Mouse (Mus musculus): ENCODE measurements at regions not wholly inside any gene's neighbourhood (a gene's known extent, or its start where the extent isn't known, plus 50 kb on each side); places are given as distances from the start of the nearest gene placed in this dataset.

DNA sequence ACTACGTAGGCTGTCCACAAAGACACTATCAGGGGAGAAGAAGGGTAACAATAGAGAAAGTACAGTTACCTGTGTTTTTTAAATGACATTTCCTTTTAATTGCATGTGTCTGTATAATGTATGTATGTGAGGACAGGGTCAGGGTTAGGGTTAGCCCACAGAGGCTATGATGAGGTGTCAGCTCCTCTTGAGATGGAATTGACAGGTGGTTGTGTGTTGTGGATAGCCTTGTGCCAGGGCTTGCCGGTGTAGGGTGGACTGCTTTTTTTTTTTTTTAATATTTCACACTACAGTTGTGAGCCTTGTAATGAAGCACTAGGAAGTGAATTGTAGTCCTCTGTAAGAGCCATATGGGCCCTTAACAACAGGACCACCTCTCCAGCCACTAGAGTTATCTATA is 105.7 kb upstream of the Ankrd1 start:
- Histone ChIP-seq H3K4me3 (no peak overlapping the region), H3K4me2 (ENCODE audit: low read depth) (no peak overlapping the region), H3K27me3 (ENCODE audit: control insufficient read depth, insufficient read depth, insufficient read length) (no peaks in the 10 kb centered on the region), H3K36me3 (ENCODE audit: control insufficient read depth, insufficient read depth) (no peaks in the 10 kb centered on the region), H3K79me2 (ENCODE audit: control insufficient read depth, insufficient read depth) (no peaks in the 10 kb centered on the region), H3ac (ENCODE audit: control insufficient read depth, insufficient read length) (no peak overlapping the region)
- TF ChIP-seq TCF12 (IDR thresholded peaks at IDR 0.05; ENCODE audit: insufficient read depth, poor library complexity, severe bottlenecking) (no peak), MYOD1 (IDR thresholded peaks at IDR 0.05; ENCODE audit: control insufficient read depth in 1 of 3, insufficient read length in 2 of 3, low read depth in 2 of 3) (peak; percentile 10 to 85 (median 84))

DNA sequence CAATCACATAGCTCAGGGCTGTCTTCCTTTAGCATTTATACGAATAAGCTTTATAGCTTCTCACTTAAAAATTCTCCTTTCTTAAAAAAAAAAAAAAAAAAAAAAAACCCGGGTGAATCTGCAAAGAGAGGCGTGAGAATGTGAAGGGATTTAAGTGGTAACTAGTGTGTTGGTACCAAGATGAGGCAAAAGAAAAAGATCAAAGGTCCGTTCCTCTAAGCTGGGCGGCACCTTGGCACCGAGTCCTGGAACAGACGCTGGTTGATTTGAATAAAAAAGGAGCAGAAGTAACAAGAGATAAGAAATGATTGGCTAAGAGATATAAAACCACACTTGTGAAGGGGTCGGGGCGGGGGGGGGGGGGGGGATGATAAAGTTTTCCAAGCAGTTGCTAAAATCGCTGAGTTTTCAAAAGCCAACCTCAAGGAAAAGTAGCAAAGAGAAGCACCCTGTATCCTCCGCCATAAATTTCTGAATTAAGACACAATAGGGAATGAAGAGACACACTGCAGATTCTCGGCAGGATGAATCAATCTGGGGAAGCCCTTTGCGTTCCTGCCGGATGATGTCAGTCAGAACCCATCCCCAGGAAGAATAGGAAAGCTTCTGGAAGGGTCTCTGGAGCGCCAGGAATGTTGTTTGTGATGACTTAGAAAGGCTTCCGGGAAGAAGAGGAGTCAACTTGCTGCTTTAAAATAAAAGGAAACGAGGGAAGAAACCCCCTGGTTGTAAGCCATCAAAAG is 107.7 kb upstream of the Ankrd1 start:
- no peak overlapping the region for H3ac ChIP-seq (ENCODE audit: control insufficient read depth, insufficient read length)
- H3K4me2 ChIP-seq (ENCODE audit: low read depth) = no peak overlapping the region
- no peaks in the 10 kb centered on the region for H3K27me3 ChIP-seq (ENCODE audit: control insufficient read depth, insufficient read depth, insufficient read length)
- no peaks in the 10 kb centered on the region for H3K79me2 ChIP-seq (ENCODE audit: control insufficient read depth, insufficient read depth)
- H3K4me3 ChIP-seq = no peak overlapping the region
- TF ChIP-seq REST (IDR thresholded peaks at IDR 0.05; ENCODE audit: insufficient read depth, insufficient read length) = no peak
- TF ChIP-seq POLR2A (IDR thresholded peaks at IDR 0.05; ENCODE audit: insufficient read length, low read depth) = no peak
- no peak for TF ChIP-seq E2F4 (IDR thresholded peaks at IDR 0.05; ENCODE audit: insufficient read depth)
- TF ChIP-seq MAX (IDR thresholded peaks at IDR 0.05; ENCODE audit: low read depth) = no peak
- TF ChIP-seq POLR2AphosphoS2 (IDR thresholded peaks at IDR 0.05; ENCODE audit: insufficient read length, low read depth) = no peak
- TF ChIP-seq TCF12 (IDR thresholded peaks at IDR 0.05; ENCODE audit: insufficient read depth, poor library complexity, severe bottlenecking) = no peak
- TF ChIP-seq SRF (IDR thresholded peaks at IDR 0.05; ENCODE audit: control insufficient read depth, insufficient read length, low read depth) = no peak
- no peak for TF ChIP-seq TCF3 (IDR thresholded peaks at IDR 0.05; ENCODE audit: insufficient read length, low read depth)
- TF ChIP-seq MYOD1 (IDR thresholded peaks at IDR 0.05; ENCODE audit: control insufficient read depth in 1 of 3, insufficient read length in 2 of 3, low read depth in 2 of 3) = no peak
- TF ChIP-seq CEBPB (IDR thresholded peaks at IDR 0.05; ENCODE audit: insufficient read depth, poor library complexity, severe bottlenecking) = no peak
- no peak for TF ChIP-seq MYOG (IDR thresholded peaks at IDR 0.05; ENCODE audit: control insufficient read depth in 1 of 3, insufficient read depth in 1 of 3, insufficient read length in 2 of 3, low read depth in 2 of 3)
- no peak for TF ChIP-seq USF1 (IDR thresholded peaks at IDR 0.05; ENCODE audit: low read depth)
- no peaks in the 10 kb centered on the region for H3K36me3 ChIP-seq (ENCODE audit: control insufficient read depth, insufficient read depth)

DNA sequence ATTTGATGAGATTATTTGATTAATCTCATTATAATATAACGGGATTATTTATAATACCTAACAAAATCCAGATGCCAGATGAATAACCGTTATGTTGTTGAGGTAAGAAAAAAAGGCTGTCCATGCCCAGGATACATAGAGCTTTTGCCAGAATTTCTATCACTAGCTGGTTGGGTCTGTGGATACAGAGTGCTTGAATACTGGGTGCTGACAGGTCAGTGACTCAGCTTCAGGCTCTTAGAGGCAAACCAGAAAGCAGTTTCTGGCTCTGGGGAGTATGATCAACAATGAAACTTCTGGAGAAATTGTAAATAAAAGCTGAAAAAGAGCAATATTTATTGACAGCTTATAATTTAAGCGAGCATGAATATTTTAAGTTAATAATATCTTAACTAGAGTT is 109.4 kb upstream of the Ankrd1 start:
- Histone ChIP-seq H3K4me2 (ENCODE audit: low read depth) (no peak overlapping the region), H3K79me2 (ENCODE audit: control insufficient read depth, insufficient read depth) (no peaks in the 10 kb centered on the region), H3K27me3 (ENCODE audit: control insufficient read depth, insufficient read depth, insufficient read length) (no peaks in the 10 kb centered on the region), H3K36me3 (ENCODE audit: control insufficient read depth, insufficient read depth) (no peaks in the 10 kb centered on the region), H3ac (ENCODE audit: control insufficient read depth, insufficient read length) (no peak overlapping the region), H3K4me3 (no peak overlapping the region)
- TF ChIP-seq TCF3 (IDR thresholded peaks at IDR 0.05; ENCODE audit: insufficient read length, low read depth) (no peak), POLR2AphosphoS2 (IDR thresholded peaks at IDR 0.05; ENCODE audit: insufficient read length, low read depth) (no peak), REST (IDR thresholded peaks at IDR 0.05; ENCODE audit: insufficient read depth, insufficient read length) (no peak), MAX (IDR thresholded peaks at IDR 0.05; ENCODE audit: low read depth) (no peak), E2F4 (IDR thresholded peaks at IDR 0.05; ENCODE audit: insufficient read depth) (no peak), USF1 (IDR thresholded peaks at IDR 0.05; ENCODE audit: low read depth) (no peak), SRF (IDR thresholded peaks at IDR 0.05; ENCODE audit: control insufficient read depth, insufficient read length, low read depth) (no peak), MYOG (IDR thresholded peaks at IDR 0.05; ENCODE audit: control insufficient read depth in 1 of 3, insufficient read depth in 1 of 3, insufficient read length in 2 of 3, low read depth in 2 of 3) (no peak), CEBPB (IDR thresholded peaks at IDR 0.05; ENCODE audit: insufficient read depth, poor library complexity, severe bottlenecking) (no peak), POLR2A (IDR thresholded peaks at IDR 0.05; ENCODE audit: insufficient read length, low read depth) (no peak), TCF12 (IDR thresholded peaks at IDR 0.05; ENCODE audit: insufficient read depth, poor library complexity, severe bottlenecking) (no peak), MYOD1 (IDR thresholded peaks at IDR 0.05; ENCODE audit: control insufficient read depth in 1 of 3, insufficient read length in 2 of 3, low read depth in 2 of 3) (no peak)

DNA sequence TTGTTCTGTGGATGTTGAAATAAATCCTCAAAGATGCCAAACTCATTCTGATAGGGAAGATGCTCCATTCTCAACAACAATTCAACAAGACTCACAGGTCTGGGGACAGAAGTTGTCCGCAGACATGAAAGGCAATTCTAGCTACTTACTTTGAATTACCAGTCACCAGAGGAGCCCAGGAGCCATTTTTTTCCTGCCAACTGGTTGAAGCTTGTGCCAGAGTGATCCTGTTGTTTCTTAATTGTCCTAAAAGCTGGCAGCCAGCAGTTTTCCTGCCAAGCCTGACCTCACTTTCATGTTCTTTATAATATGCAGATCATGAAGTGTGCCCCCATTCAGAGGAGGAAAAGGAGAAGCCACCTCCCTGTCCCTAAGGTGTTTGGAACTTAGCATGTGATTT is 110.0 kb upstream of the Ankrd1 start:
- Histone ChIP-seq H3K27me3 (ENCODE audit: control insufficient read depth, insufficient read depth, insufficient read length) (no peaks in the 10 kb centered on the region), H3K4me3 (no peak overlapping the region), H3K36me3 (ENCODE audit: control insufficient read depth, insufficient read depth) (no peaks in the 10 kb centered on the region), H3K79me2 (ENCODE audit: control insufficient read depth, insufficient read depth) (no peaks in the 10 kb centered on the region), H3K4me2 (ENCODE audit: low read depth) (no peak overlapping the region), H3ac (ENCODE audit: control insufficient read depth, insufficient read length) (no peak overlapping the region)
- TF ChIP-seq CEBPB (IDR thresholded peaks at IDR 0.05; ENCODE audit: insufficient read depth, poor library complexity, severe bottlenecking) = no peak
- TF ChIP-seq USF1 (IDR thresholded peaks at IDR 0.05; ENCODE audit: low read depth) = no peak
- TF ChIP-seq TCF12 (IDR thresholded peaks at IDR 0.05; ENCODE audit: insufficient read depth, poor library complexity, severe bottlenecking) = no peak
- TF ChIP-seq MYOD1 (IDR thresholded peaks at IDR 0.05; ENCODE audit: control insufficient read depth in 1 of 3, insufficient read length in 2 of 3, low read depth in 2 of 3) = no peak
- no peak for TF ChIP-seq MYOG (IDR thresholded peaks at IDR 0.05; ENCODE audit: control insufficient read depth in 1 of 3, insufficient read depth in 1 of 3, insufficient read length in 2 of 3, low read depth in 2 of 3)
- no peak for TF ChIP-seq TCF3 (IDR thresholded peaks at IDR 0.05; ENCODE audit: insufficient read length, low read depth)
- TF ChIP-seq POLR2A (IDR thresholded peaks at IDR 0.05; ENCODE audit: insufficient read length, low read depth) = no peak
- TF ChIP-seq SRF (IDR thresholded peaks at IDR 0.05; ENCODE audit: control insufficient read depth, insufficient read length, low read depth) = no peak
- no peak for TF ChIP-seq MAX (IDR thresholded peaks at IDR 0.05; ENCODE audit: low read depth)
- TF ChIP-seq POLR2AphosphoS2 (IDR thresholded peaks at IDR 0.05; ENCODE audit: insufficient read length, low read depth) = no peak

DNA sequence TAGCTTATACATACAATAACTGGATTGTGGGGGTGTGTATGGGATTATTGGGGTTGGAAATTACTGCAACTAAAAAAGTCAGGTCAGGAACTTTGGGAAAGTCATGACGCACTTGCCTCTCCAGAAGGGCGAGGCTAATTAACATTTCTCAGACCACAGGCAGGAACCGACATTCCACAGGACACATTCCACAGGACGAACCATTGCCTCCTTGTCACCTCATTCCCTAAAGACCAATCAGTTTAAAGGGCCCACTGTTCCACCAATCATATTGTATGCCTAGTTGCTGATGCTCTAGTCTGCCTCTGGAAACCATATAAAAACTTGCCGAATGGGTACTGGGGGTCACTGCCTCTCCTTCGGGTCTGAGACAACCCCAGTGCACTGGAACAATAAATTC is 113.0 kb upstream of the Pcgf5 start:
- Histone ChIP-seq H3K79me2 (ENCODE audit: control insufficient read depth, insufficient read depth) (no peaks in the 10 kb centered on the region), H3K4me2 (ENCODE audit: low read depth) (no peak overlapping the region), H3K27me3 (ENCODE audit: control insufficient read depth, insufficient read depth, insufficient read length) (no peaks in the 10 kb centered on the region), H3K4me3 (no peak overlapping the region), H3ac (ENCODE audit: control insufficient read depth, insufficient read length) (no peak overlapping the region), H3K36me3 (ENCODE audit: control insufficient read depth, insufficient read depth) (no peaks in the 10 kb centered on the region)
- TF ChIP-seq TCF12 (IDR thresholded peaks at IDR 0.05; ENCODE audit: insufficient read depth, poor library complexity, severe bottlenecking) (no peak), REST (IDR thresholded peaks at IDR 0.05; ENCODE audit: insufficient read depth, insufficient read length) (no peak), USF1 (IDR thresholded peaks at IDR 0.05; ENCODE audit: low read depth) (no peak), MYOG (IDR thresholded peaks at IDR 0.05; ENCODE audit: control insufficient read depth in 1 of 3, insufficient read depth in 1 of 3, insufficient read length in 2 of 3, low read depth in 2 of 3) (no peak), CEBPB (IDR thresholded peaks at IDR 0.05; ENCODE audit: insufficient read depth, poor library complexity, severe bottlenecking) (no peak), MAX (IDR thresholded peaks at IDR 0.05; ENCODE audit: low read depth) (no peak), MYOD1 (IDR thresholded peaks at IDR 0.05; ENCODE audit: control insufficient read depth in 1 of 3, insufficient read length in 2 of 3, low read depth in 2 of 3) (no peak), E2F4 (IDR thresholded peaks at IDR 0.05; ENCODE audit: insufficient read depth) (no peak)
